Mouse (Mus musculus): ENCODE results near the gene Wdr35. TPM values are rescaled to one million over a fixed set of nuclear protein-coding genes. Genes with fewer than 3 reads are reported as not detected.
A peak's percentile ranks its signal among the peaks of the same experiment; 100 is the strongest.
"Not testable (repeated sequence)": the region's sequence is repeated elsewhere in the genome, so short reads cannot be mapped to it uniquely, and the experiment has no call there.

The Wdr35 gene
- total and polyA plus RNA-seq, 2 experiments from 2014 or later = 5.5 to 7.9 TPM

DNA sequence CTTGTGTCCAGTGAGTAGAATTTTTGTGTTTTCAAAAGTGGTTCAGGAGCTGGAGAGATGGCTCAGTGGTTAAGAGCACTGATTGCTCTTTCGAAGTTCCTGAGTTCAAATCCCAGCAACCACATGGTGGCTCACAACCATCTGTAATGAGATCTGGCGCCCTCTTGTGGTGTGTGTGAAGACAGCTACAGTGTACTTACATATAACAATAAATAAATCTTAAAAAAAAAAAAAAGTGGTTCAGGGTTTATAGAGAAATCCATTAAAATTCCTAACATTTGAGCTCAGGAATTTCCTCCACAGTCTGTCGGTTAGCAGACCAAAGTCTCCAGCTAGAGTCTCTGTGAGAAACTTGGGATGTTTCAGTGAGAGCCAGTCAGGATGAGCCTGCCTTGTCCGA is 37.5 kb upstream of the Wdr35 start:
- not testable (repeated sequence) for ATAC-seq (ENCODE audit: insufficient read depth, low read depth); H3K4me1 ChIP-seq (ENCODE audit: control insufficient read depth, insufficient read depth); H3K4me2 ChIP-seq (ENCODE audit: low read depth, low read length); H3K27ac ChIP-seq (ENCODE audit: low read depth); H3K27me3 ChIP-seq (ENCODE audit: control insufficient read depth, insufficient read depth, low read length); DNase-seq (ENCODE audit: low spot score); H3K4me3 ChIP-seq (ENCODE audit: low read depth, low read length); H3K9me3 ChIP-seq (replicated peaks; ENCODE audit: control insufficient read depth, low read length); H3K9ac ChIP-seq (replicated peaks; ENCODE audit: low read depth, low read length)
- peak; percentile 36; the same call in 1 of the 2 replicates for TF ChIP-seq CTCF (IDR thresholded peaks at IDR 0.05; ENCODE audit: low read depth)
- peaks cover 66% of the 10 kb centered on the region for H3K36me3 ChIP-seq (replicated peaks; ENCODE audit: control insufficient read depth, insufficient read depth, low read length)
- WGBS = 76% methylated on average over 4 of the region's 4 CpGs

DNA sequence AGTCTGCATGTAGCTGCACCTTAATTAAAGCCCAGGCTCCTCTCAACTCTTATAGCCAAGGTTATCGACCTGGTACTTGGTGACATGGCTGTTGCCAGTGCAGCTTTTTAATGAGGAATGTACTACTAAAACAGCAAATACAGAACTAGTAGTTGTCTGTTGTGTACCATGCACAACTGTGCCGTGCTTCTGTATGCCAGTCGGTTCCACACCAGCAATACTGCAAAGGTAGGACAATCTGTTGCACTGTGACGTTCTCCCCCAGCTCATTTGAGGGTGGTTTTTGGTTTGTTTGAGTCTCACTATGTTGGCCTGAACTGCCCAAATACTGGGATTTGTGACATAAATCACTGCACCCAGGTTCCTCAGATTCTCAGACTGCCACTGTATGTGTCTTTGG is 34.2 kb upstream of the Wdr35 start:
- WGBS = 89% methylated on average over 4 of the region's 4 CpGs

DNA sequence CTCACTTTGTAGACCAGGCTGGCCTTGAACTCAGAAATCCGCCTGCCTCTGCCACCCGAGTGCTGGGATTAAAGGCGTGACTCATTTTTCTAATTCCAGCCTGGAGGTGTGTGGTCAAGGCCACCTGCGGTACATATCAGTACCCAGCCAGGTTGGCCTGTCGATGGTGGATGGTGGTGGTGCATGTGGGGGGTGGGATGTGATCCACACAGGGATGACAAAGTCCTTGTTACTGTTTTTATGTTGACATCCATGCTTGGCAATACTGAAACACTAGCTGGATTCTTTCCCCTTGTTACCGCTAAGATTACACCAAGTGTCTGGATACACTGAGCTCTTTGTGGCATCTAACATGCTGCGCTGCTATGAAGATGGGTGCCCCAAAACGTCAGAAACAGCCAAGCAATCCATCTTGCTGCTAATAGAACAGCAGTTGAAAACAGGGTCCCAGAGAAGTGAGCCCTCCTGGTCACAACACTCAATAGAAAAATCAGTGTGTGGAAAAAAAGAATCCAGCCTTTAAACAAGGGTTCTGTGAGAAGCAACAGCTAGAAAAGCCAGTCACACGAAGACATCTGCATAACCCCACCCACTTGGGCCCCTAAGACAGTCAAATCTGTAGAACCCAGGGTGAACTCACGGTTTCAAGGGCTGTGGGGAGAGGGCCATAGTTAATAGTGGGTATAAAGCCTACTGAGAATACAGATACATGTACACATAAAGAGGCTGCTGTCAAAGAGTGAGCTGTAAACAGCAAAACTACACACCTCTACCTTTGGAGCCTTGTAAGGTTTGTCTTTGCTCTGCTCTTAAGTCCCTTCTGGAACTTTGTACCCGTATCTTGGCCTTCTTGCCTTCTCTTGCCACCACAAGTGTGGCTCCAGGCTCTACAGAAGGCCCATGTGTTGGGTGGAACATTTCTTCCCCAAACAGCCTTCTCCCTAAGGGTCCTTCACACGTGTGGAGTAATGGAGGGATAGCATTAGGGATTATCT is 33.4 kb upstream of the Wdr35 start:
- no peak for TF ChIP-seq EP300 (IDR thresholded peaks at IDR 0.05; ENCODE audit: low read depth)
- no peak for TF ChIP-seq CTCF (IDR thresholded peaks at IDR 0.05; ENCODE audit: low read depth)
- Histone ChIP-seq H3K4me1 (ENCODE audit: control insufficient read depth, insufficient read depth) (no peaks in the 10 kb centered on the region), H3K27me3 (ENCODE audit: control insufficient read depth, insufficient read depth, low read length) (no peaks in the 10 kb centered on the region), H3K36me3 (replicated peaks; ENCODE audit: control insufficient read depth, insufficient read depth, low read length) (peaks cover 44% of the 10 kb centered on the region), H3K9ac (replicated peaks; ENCODE audit: low read depth, low read length) (no peak overlapping the region), H3K4me2 (ENCODE audit: low read depth, low read length) (no peak overlapping the region), H3K9me3 (replicated peaks; ENCODE audit: control insufficient read depth, low read length) (no peaks in the 10 kb centered on the region), H3K4me3 (ENCODE audit: low read depth, low read length) (no peak overlapping the region), H3K27ac (ENCODE audit: low read depth) (no peak overlapping the region)
- 59% methylated on average over 12 of the region's 12 CpGs for WGBS
- ATAC-seq (ENCODE audit: insufficient read depth, low read depth) (no peak), DNase-seq (ENCODE audit: low spot score) (no peak)

More for the DNA sequence above, 34.2 kb upstream of the Wdr35 start:
- ATAC-seq (ENCODE audit: insufficient read depth, low read depth) (no peak), DNase-seq (ENCODE audit: low spot score) (no peak)
- H3K4me1 ChIP-seq (ENCODE audit: control insufficient read depth, insufficient read depth) = no peaks in the 10 kb centered on the region
- no peak overlapping the region for H3K4me3 ChIP-seq (ENCODE audit: low read depth, low read length)
- no peak overlapping the region for H3K9ac ChIP-seq (replicated peaks; ENCODE audit: low read depth, low read length)
- TF ChIP-seq EP300 (IDR thresholded peaks at IDR 0.05; ENCODE audit: low read depth) (0 out of 2 replicates have a peak, but pooled peaks have one; percentile 21), CTCF (IDR thresholded peaks at IDR 0.05; ENCODE audit: low read depth) (no peak)
- no peaks in the 10 kb centered on the region for H3K27me3 ChIP-seq (ENCODE audit: control insufficient read depth, insufficient read depth, low read length)
- no peak overlapping the region for H3K27ac ChIP-seq (ENCODE audit: low read depth)
- H3K9me3 ChIP-seq (replicated peaks; ENCODE audit: control insufficient read depth, low read length) = no peaks in the 10 kb centered on the region
- peaks cover 52% of the 10 kb centered on the region for H3K36me3 ChIP-seq (replicated peaks; ENCODE audit: control insufficient read depth, insufficient read depth, low read length)
- no peak overlapping the region for H3K4me2 ChIP-seq (ENCODE audit: low read depth, low read length)

DNA sequence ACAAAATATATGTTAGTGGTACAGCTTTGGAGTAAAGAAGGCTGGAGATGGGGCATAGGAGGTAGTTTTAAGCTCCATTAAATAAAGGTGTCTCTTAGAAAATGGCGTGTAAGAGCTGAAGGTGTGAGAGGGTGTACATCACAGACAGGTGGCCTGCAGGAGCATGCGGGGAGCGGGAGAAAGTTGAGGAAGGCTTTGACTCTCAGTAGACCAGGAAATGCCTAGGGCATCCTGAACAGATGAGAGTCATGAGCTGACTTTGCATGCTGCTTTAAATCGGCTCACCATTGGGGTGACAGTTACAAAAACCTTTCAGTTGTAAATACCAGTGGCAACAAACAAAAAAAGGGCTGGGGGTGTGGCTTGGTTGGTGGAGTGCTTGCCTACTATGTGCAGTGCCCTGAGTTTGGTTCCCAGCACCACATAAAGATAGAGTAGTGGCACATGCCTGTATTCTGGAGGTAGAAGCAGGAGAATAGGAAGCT is 32.5 kb upstream of the Wdr35 start:
- DNase-seq (ENCODE audit: low spot score) = no peak
- 74% methylated on average over 4 of the region's 4 CpGs for WGBS
- H3K4me1 ChIP-seq (ENCODE audit: control insufficient read depth, insufficient read depth) = no peaks in the 10 kb centered on the region

DNA sequence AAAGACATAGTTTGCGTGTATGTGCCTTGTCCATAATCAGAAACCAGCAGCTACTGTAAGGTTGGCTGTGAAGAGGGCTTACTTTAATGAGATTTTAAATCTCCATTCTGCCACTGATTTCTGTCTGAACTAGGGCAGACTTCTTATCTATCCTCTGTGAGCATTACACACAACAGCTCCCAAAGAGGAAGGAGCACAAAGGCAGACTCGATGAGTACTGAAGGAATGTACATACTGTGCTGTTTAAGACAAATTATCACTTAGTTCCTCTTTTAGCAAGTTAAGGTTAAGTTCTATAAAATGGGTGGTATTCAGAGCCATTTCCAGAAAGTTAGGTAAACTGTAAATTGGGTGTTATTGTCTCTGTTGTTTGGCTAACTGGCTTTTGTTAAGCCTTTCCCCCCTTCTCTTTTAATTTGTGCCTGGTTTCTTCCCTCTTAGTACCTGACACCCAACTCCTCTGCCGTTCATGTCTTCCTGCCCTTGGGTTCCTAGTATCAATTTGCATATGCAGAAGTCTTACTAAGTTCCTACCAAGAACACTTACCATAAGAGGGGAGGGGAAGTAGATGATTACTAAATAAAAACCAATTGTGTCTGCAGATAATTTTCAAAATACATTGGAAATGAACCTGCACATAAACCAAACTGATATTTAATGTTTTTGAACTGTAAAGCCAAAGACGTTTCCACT is 31.8 kb upstream of the Wdr35 start:
- H3K36me3 ChIP-seq (replicated peaks; ENCODE audit: control insufficient read depth, insufficient read depth, low read length) = peaks cover 28% of the 10 kb centered on the region
- no peak overlapping the region for H3K9ac ChIP-seq (replicated peaks; ENCODE audit: low read depth, low read length)
- no peak overlapping the region for H3K4me2 ChIP-seq (ENCODE audit: low read depth, low read length)
- H3K4me1 ChIP-seq (ENCODE audit: control insufficient read depth, insufficient read depth) = no peaks in the 10 kb centered on the region
- no peak for DNase-seq (ENCODE audit: low spot score)
- no peak overlapping the region for H3K4me3 ChIP-seq (ENCODE audit: low read depth, low read length)
- no peaks in the 10 kb centered on the region for H3K9me3 ChIP-seq (replicated peaks; ENCODE audit: control insufficient read depth, low read length)
- H3K27me3 ChIP-seq (ENCODE audit: control insufficient read depth, insufficient read depth, low read length) = no peaks in the 10 kb centered on the region
- TF ChIP-seq CTCF (IDR thresholded peaks at IDR 0.05; ENCODE audit: low read depth) = no peak
- TF ChIP-seq EP300 (IDR thresholded peaks at IDR 0.05; ENCODE audit: low read depth) = no peak
- 45% methylated on average over 4 of the region's 4 CpGs for WGBS
- no peak overlapping the region for H3K27ac ChIP-seq (ENCODE audit: low read depth)
- no peak for ATAC-seq (ENCODE audit: insufficient read depth, low read depth)

More for the DNA sequence above, 32.5 kb upstream of the Wdr35 start:
- no peak for ATAC-seq (ENCODE audit: insufficient read depth, low read depth)
- H3K9me3 ChIP-seq (replicated peaks; ENCODE audit: control insufficient read depth, low read length) = no peaks in the 10 kb centered on the region
- TF ChIP-seq EP300 (IDR thresholded peaks at IDR 0.05; ENCODE audit: low read depth) (no peak), CTCF (IDR thresholded peaks at IDR 0.05; ENCODE audit: low read depth) (no peak)
- no peak overlapping the region for H3K9ac ChIP-seq (replicated peaks; ENCODE audit: low read depth, low read length)
- H3K27me3 ChIP-seq (ENCODE audit: control insufficient read depth, insufficient read depth, low read length) = no peaks in the 10 kb centered on the region
- no peak overlapping the region for H3K4me2 ChIP-seq (ENCODE audit: low read depth, low read length)
- no peak overlapping the region for H3K4me3 ChIP-seq (ENCODE audit: low read depth, low read length)
- H3K27ac ChIP-seq (ENCODE audit: low read depth) = no peak overlapping the region
- H3K36me3 ChIP-seq (replicated peaks; ENCODE audit: control insufficient read depth, insufficient read depth, low read length) = peaks cover 35% of the 10 kb centered on the region
